Mouse (Mus musculus) lung, postnatal 25 days (tissue): Measurements from ENCODE around the gene Rbm42.
A peak's percentile ranks its signal among the peaks of the same experiment; 100 is the strongest.

Source experiments
- DNase-seq: peaks from one replicate; pipeline ENCODE4 v3.0.0; 2022; ENCODE audit warnings: low spot score

The Rbm42 gene

GRCm38 (mm10) chr7:30615049-30615760, 34.9 kb downstream of the Rbm42 start:
- no peak for DNase-seq

GRCm38 (mm10) chr7:30614454-30614853, 35.7 kb downstream of the Rbm42 start:
- DNase-seq: no peak

- DNase-seq: peak; percentile 66
Measured at GRCm38 (mm10) chr7:30613529-30614112, 36.5 kb downstream of the Rbm42 start.

DNA sequence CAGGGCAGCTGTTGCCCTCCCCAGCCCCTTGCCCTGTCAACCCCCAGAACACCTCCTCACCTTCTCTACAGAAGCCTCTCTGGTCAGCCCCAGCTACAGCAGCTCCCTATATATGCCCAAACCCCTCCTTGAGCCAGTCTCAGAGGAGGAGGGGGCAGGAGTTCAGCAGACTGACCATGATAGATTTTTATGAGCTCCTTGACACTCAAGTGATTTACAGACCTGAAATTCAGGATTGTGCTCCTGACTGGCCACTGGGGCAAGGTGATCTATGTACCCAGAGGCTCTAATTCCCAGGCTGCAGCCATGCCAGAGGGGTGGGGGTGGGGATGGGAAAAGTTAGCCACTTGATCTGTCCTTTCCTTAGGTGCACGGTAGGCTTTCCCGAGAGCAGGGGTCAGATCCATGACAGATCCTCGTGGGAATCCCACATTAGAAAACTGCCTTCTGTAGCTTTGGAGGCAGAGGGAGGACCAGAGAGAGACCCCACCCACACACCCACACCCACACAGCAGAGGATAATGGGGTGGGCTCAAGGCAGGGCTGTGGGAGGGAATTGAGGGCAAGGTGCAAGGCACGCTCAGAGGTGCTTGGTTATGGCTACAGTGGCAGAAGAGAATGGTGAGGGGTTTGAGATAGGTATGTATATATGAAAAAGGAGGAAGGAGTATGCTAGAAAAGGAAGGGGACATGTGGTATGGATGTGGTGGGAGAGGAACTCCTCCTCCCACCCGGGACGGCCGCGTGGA, 37.3 kb downstream of the Rbm42 start, which contains the start of gene Upk1a:
Upk1a (minus strand) TSS at position 194 of the 749 bp plus-strand sequence.
- DNase-seq: no peak

DNA sequence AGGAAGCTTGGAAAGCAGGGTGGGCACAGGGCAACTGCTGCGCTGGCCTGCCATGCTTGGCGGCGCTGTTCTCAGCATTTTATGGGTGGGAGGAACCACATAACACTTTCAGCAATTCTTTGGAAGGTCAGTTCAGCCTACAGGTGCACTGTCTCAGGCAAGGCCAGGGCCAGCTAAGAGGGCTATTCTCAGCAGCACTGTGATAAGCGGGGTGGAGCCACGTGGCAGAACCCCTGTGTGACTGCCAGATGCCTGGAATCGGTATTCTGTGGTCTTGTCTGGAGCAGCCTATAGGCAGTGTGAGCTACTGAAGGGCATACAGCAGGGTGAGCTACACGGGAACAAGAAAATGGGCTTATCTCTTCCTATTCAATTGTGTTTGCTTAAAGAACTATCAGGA, 40.1 kb downstream of the Rbm42 start:
- no peak for DNase-seq

DNA sequence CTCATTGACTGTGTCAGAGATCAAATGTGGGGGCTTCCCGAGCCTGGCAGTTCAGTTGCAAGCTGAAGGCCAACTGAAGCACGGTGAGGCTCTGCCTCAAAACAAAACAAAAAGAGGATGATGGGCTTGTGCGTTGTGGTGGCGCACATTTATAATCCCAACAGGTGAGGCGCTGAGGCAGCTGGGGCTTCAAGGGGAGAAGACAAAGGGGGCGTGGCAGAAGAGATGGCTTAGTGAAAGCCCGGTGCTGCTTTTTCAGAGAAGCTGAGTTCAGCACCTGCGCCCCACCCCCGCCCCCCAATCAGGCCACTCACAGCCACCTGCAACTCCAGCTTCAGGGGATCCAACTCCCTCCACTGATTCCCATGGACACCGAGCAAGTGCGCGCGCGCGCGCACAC, 41.6 kb downstream of the Rbm42 start:
- no peak for DNase-seq

DNA sequence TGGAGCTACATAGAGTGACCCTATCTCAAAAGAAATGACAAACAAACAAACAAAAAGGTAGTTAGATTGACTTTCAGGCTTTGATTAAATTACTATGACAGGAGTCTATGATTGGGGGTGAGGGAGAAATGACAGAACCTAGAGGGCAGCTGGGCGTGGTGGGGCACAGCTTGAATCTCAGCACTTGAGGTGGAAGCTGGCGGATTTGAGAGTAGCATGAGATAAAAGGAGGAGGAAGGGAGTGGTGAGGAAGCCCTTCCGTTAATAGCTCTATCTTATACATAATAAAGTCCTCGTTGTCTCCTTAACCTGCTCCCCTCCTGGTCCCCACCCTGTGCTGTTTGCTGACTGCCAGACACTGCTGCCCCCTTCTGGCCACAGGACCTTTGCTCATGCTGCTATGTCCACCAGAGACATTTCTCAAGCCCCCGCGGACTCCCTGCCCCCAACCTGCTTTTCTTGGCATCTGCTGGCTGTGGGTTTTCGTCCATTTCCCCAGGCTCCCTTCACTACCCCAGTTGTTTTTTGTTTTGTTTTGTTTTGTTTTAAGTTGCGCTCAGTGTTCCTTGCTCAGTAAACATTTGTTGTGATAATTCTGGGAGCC, 42.3 kb downstream of the Rbm42 start:
- peak; percentile 76 for DNase-seq

GRCm38 (mm10) chr7:30604944-30605343, 45.2 kb downstream of the Rbm42 start:
- DNase-seq: no peak

GRCm38 (mm10) chr7:30604424-30604823, 45.7 kb downstream of the Rbm42 start:
- no peak for DNase-seq

DNA sequence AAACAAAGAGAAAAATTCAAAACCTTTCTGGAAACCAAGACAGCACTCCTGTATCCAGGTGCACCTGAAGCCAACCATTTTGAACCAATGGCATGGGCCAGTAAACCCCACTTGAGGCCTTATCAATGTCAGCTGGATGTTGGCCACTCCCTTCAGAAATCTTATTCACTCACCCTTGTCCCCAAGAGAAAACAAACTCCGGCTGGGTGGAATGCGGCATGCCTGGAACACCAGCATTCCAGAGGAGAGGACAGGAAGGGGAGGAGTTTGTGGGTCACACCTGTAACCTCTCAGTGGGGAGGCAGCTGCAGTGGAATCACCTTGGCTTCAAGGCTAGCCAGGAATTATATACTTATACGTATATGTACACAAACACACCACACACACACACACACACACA, 47.5 kb downstream of the Rbm42 start:
- DNase-seq: peak; percentile 90

- DNase-seq: peak; percentile 82
Measured at GRCm38 (mm10) chr7:30600651-30601050, 49.5 kb downstream of the Rbm42 start.

DNA sequence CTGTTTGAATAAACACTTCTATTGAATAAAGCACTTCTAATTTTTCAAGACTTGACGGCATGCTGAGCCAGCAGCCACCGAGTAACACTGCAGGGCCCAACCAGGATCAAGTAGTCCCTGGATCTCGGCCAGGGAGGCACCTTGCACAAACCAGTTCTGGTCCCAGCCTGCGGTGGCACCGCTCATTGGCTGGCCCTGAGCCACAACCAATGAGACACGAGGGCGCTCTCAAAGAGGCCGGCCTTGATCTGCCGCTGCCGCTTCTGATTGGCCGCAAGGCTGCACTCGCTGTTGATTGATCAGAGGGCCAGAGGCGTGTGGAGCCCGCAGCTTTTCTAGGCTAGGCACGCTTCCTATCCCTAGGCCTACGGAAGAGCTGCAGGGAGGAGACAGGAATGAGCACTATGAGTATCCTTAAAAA, 50.2 kb downstream of the Rbm42 start:
- DNase-seq: peak; percentile 97

- no peak for DNase-seq
Measured at GRCm38 (mm10) chr7:30598786-30599185, 51.3 kb downstream of the Rbm42 start, which contains the start of gene Zbtb32. Zbtb32 (minus strand) TSS chr7:30598909.

DNA sequence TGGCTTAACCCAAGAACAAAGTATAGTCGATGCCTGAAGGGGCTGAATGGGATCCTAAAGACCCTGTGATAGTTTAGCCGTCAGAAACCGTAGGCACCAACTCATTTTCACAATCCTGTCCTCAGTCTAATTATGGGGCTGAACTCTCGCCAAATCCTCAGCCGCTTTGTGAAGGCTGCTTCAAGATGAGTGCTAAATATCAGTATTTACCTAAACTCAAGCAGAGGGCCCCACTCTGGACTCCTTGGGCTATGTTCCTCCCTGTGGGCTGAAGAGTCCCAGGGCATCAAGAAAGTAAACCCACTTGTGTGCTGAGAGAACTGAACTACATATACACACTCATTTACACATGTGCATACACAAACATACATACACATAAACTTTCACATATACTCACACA, 53.3 kb downstream of the Rbm42 start:
- DNase-seq: peak; percentile 35

- no peak for DNase-seq
Measured at GRCm38 (mm10) chr7:30596093-30596492, 54.0 kb downstream of the Rbm42 start.

DNA sequence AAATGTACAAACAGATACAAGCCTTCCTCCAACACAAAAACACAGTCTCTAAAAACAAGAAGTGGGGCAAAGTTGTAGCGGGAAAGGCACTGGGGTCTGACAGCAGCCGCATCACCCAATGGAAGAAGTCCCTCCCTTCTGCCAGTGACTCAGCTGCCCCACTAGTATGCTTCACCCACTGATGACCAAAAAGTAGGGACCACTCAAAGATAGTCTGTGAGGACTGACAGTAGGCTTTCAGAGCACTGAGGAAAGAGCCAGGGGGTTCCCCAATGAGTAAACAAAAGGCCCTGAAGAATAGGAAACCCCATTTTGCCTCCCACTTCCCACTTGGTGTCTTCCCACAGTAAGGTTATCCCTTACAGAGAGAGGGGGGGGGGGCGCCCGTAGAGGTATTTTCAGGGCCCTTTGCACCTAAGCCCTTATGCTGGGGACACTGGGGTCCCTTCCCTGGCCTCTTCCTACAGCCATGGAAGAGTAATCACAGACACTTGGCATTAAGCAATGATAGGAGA, 55.5 kb downstream of the Rbm42 start:
- DNase-seq: no peak

DNA sequence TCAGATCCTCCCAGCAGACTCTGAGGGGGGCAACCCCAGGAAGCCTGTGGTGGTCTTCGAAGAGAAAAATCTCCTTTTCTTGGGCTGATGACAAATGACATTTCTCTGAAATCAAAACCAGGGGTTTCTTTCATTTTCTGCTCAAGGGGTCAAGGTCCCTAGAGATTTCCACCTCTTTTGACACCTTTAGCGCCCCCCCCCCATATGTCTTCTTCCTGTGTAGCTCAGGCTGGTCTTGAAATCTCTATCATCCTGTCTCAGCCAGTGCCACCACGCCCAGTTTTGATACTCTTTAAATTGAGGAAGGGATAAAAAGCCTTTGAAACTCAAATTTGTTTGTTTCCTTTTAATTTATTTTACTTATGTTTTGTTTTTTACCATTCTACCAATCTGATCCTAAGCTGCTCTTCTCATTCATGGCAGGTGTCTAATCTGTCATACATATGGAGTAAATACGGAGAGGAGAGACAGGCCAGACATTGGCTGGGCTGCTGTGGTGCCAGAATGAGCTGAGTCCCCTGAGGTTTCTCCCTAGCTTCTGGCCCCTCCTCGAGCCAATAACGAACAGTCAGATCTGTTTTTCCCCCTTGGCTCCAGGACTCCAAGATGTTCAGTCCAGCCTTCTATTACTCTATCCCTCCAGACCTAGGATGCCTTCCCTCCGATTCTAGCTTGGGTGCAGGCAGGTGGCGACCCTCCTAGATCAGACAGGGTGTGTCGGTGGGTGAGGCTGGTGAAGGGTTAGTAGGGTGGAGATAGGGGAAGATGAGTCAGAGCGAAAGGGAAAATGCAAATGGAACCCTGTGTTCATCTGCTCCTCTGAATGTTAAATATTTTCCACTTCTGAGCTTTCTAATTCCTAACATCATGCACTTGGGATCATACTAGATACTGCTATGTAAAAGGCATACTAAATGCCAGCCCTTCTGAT, 56.3 kb downstream of the Rbm42 start:
- no peak for DNase-seq

- DNase-seq: no peak
Measured at GRCm38 (mm10) chr7:30592772-30593423, 57.2 kb downstream of the Rbm42 start.

GRCm38 (mm10) chr7:30591605-30591951, 58.5 kb downstream of the Rbm42 start:
- no peak for DNase-seq
